Mouse (Mus musculus) ES-Bruce4 (cell line): ENCODE data around the gene Il17rc.
A peak's percentile ranks its signal among the peaks of the same experiment; 100 is the strongest.

Experiments
- CTCF ChIP-seq: IDR thresholded peaks from one replicate; pipeline ENCODE4 v1.8.1; 2011; ENCODE audit warnings: low read depth, low read length
- EP300 ChIP-seq: IDR thresholded peaks from 2 replicates; pipeline ENCODE4 v1.6.1; 2011; ENCODE audit warnings: low read depth, low read length; ENCODE audit not compliant: insufficient read depth
- POLR2A ChIP-seq: IDR thresholded peaks from one replicate; pipeline ENCODE4 v1.8.1; 2011; ENCODE audit warnings: low read length; ENCODE audit not compliant: insufficient read depth

DNA sequence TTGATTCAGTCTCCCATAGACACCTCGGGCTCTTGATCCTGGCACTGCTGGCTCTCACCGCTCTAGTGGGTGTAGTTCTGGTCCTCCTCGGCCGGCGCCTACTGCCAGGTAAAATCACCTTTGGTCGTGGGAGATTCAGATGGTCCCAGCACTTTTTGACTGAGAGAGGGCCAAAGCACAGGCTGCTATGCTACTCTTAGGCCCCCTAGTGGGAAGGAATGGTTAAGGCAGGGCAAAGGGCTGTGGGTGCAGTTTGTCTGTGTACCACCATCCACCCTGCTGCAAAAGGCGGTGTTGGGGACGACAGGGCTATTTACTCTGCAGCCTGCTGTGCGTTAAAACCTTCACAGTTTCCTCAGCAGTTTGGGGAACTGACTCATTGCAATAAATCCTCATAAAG is 2.2 kb upstream of the Il17rc start:
- no peak for TF ChIP-seq POLR2A
- TF ChIP-seq CTCF = peak; percentile 72
- TF ChIP-seq EP300 = no peak
